16 mouse cellular contexts compared by ENCODE assay signal in the genomic region with DNA sequence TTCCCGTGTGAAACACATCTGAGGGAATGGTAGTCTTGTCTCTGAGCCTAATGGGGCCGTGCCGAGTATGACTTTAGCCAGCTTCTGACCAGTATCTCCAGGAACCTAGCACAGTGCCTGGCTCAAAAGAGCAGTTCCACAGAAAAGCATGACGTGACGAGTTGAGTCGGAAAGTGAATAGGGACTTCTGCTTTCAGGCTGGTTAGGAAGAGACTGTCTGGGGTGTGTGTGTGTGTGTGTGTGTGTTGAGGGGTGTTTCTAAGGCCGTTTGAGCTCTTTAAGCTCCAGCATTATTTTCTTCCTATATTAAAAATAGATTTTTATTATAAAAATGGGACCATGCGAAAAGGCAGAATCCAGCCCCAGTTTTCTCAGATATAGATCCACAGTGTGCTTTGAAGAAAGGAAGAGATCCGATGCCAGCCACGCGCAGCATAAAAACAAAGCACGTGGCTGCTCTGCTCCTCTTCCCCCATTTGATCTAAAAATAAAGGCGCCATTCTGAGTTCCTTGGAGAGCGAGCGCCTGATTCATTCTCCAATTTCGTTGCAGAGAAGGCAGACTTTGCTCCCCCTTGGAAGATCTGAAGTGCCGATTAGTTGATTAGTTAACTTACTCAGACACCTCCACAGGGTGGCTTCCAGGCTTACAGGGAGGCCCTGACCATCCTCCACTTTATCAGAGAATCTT.
DNase-seq lines count a peak whose midpoint lies in the region; ATAC-seq lines count a peak whose summit lies in the region.
"Had no signal": no experiment of that assay in that cellular context is flagged by ENCODE, and none has a peak within 500 bp of the region (broad histone marks: within the 10 kb centered on the region; RNA-seq: fewer than 3 reads in every experiment).

No protein-coding gene starts in this region.

- ATAC-seq in heart, embryonic 12.5 days (ENCODE audit: insufficient number of reproducible peaks, low FRiP score), result no peak
- no peak for ATAC-seq in heart, embryonic 11.5 days (replicated peaks; ENCODE audit: insufficient number of reproducible peaks, low FRiP score, low TSS enrichment)
- ATAC-seq in hindbrain, embryonic 14.5 days (ENCODE audit: low FRiP score), result no peak

- H3K27ac ChIP-seq in heart, embryonic 12.5 days (ENCODE audit: poor library complexity, severe bottlenecking), result no peak overlapping the region
- H3K27ac ChIP-seq in heart, embryonic 11.5 days (ENCODE audit: low read depth, low read length), result no peak overlapping the region
- no peak overlapping the region for H3K27ac ChIP-seq in hindbrain, embryonic 14.5 days
- H3K27ac ChIP-seq: embryonic facial prominence, embryonic 15.5 days; hindbrain, embryonic 10.5 days; macrophage; midbrain, embryonic 12.5 days had no signal

- no peaks in the 10 kb centered on the region; the same call in 1 of the 2 replicates for H3K9me3 ChIP-seq in heart, embryonic 12.5 days (replicated peaks)
- H3K9me3 ChIP-seq in heart, embryonic 11.5 days (replicated peaks; ENCODE audit: control insufficient read depth, low read length), result 0 out of 2 replicates have a peak, but pooled peaks cover 4% of the 10 kb centered on the region
- no peaks in the 10 kb centered on the region for H3K9me3 ChIP-seq in hindbrain, embryonic 14.5 days (ENCODE audit: control insufficient read depth, low read length)
- H3K9me3 ChIP-seq: embryonic facial prominence, embryonic 15.5 days; hindbrain, embryonic 10.5 days; midbrain, embryonic 12.5 days had no signal

- 54% methylated on average over 17 of the region's 17 CpGs for WGBS in heart, embryonic 12.5 days
- 63% methylated on average over 17 of the region's 17 CpGs for WGBS in heart, embryonic 11.5 days (ENCODE audit: insufficient replicate concordance)
- WGBS in hindbrain, embryonic 14.5 days, result 78% methylated on average over 17 of the region's 17 CpGs

- no peak overlapping the region for H3K4me3 ChIP-seq in heart, embryonic 12.5 days
- H3K4me3 ChIP-seq in heart, embryonic 11.5 days (ENCODE audit: low read depth, low read length), result no peak overlapping the region
- H3K4me3 ChIP-seq in hindbrain, embryonic 14.5 days (replicated peaks; ENCODE audit: low read length), result no peak overlapping the region
- H3K4me3 ChIP-seq: embryonic facial prominence, embryonic 15.5 days; hindbrain, embryonic 10.5 days; midbrain, embryonic 12.5 days had no signal

- peak; percentile 60 to 67 for DNase-seq in frontal cortex, postnatal 14 days (ENCODE audit: low spot score in 2 of 2)
- DNase-seq in left cerebral cortex, adult 9 months (ENCODE audit: low spot score in 2 of 2), result peak; percentile 72 to 87
- peak; percentile 78 for DNase-seq in right cerebral cortex, postnatal 25 days
- DNase-seq in urinary bladder, adult 18-20 months (ENCODE audit: low spot score in 2 of 2), result no peak
- DNase-seq in testis, postnatal 14 days (ENCODE audit: low spot score), result no peak
- DNase-seq in hindbrain, embryonic 14.5 days (ENCODE audit: low spot score), result no peak
- DNase-seq: B cell, adult 2 months; cerebellum, adult 18-20 months; gastrocnemius, postnatal 25 days; lung, embryonic 14.5 days had no signal

- peak overlapping the region; percentile 9; the same call in 1 of the 2 replicates for H3K4me2 ChIP-seq in heart, embryonic 12.5 days
- no peak overlapping the region for H3K4me2 ChIP-seq in heart, embryonic 11.5 days
- no peak overlapping the region for H3K4me2 ChIP-seq in hindbrain, embryonic 14.5 days (replicated peaks)
- H3K4me2 ChIP-seq: embryonic facial prominence, embryonic 15.5 days; lung, embryonic 14.5 days; midbrain, embryonic 12.5 days had no signal

- no peaks in the 10 kb centered on the region; the same call in 1 of the 2 replicates for H3K4me1 ChIP-seq in heart, embryonic 12.5 days (replicated peaks)
- no peaks in the 10 kb centered on the region for H3K4me1 ChIP-seq in heart, embryonic 11.5 days (ENCODE audit: control insufficient read depth, insufficient read depth, low read length)
- H3K4me1 ChIP-seq in hindbrain, embryonic 14.5 days (replicated peaks; ENCODE audit: control insufficient read depth, insufficient read depth, low read length), result no peaks in the 10 kb centered on the region
- H3K4me1 ChIP-seq: embryonic facial prominence, embryonic 15.5 days; midbrain, embryonic 12.5 days had no signal

- H3K9ac ChIP-seq in heart, embryonic 12.5 days, result no peak overlapping the region
- no peak overlapping the region for H3K9ac ChIP-seq in heart, embryonic 11.5 days (ENCODE audit: low read depth, low read length)
- no peak overlapping the region for H3K9ac ChIP-seq in hindbrain, embryonic 14.5 days
- H3K9ac ChIP-seq: embryonic facial prominence, embryonic 15.5 days; lung, embryonic 14.5 days; midbrain, embryonic 12.5 days had no signal

- 0 out of 2 replicates have a peak, but pooled peaks cover 7% of the 10 kb centered on the region for H3K27me3 ChIP-seq in heart, embryonic 12.5 days (replicated peaks)
- H3K27me3 ChIP-seq in heart, embryonic 11.5 days (ENCODE audit: control insufficient read depth, insufficient read depth, low read length), result no peaks in the 10 kb centered on the region
- no peaks in the 10 kb centered on the region for H3K27me3 ChIP-seq in hindbrain, embryonic 14.5 days (ENCODE audit: control insufficient read depth, insufficient read depth, low read length)
- H3K27me3 ChIP-seq: embryonic facial prominence, embryonic 15.5 days had no signal

- H3K36me3 ChIP-seq in heart, embryonic 12.5 days, result no peaks in the 10 kb centered on the region
- no peaks in the 10 kb centered on the region for H3K36me3 ChIP-seq in heart, embryonic 11.5 days (ENCODE audit: control insufficient read depth, insufficient read depth, low read length)
- H3K36me3 ChIP-seq in hindbrain, embryonic 14.5 days (replicated peaks; ENCODE audit: control insufficient read depth, insufficient read depth), result no peaks in the 10 kb centered on the region
- H3K36me3 ChIP-seq: embryonic facial prominence, embryonic 15.5 days; hindbrain, embryonic 10.5 days; midbrain, embryonic 12.5 days had no signal

Comparison
In these comparisons a context has a peak if more than half of its experiments do, and no peak if none do; other contexts are left out.
1. DNase-seq: peak in frontal cortex, postnatal 14 days (2 of 2), left cerebral cortex, adult 9 months (2 of 2) and right cerebral cortex, postnatal 25 days (single experiment); none in urinary bladder, adult 18-20 months (0 of 2), testis, postnatal 14 days (single experiment) and hindbrain, embryonic 14.5 days (single experiment).